Mouse (Mus musculus): ENCODE data around the gene Ficd. TPM values are rescaled to one million over a fixed set of nuclear protein-coding genes. Genes with fewer than 3 reads are reported as not detected.

Gene Ficd
- polyA plus RNA-seq, 1 experiment from 2014 or later, result 5.5 TPM

DNA sequence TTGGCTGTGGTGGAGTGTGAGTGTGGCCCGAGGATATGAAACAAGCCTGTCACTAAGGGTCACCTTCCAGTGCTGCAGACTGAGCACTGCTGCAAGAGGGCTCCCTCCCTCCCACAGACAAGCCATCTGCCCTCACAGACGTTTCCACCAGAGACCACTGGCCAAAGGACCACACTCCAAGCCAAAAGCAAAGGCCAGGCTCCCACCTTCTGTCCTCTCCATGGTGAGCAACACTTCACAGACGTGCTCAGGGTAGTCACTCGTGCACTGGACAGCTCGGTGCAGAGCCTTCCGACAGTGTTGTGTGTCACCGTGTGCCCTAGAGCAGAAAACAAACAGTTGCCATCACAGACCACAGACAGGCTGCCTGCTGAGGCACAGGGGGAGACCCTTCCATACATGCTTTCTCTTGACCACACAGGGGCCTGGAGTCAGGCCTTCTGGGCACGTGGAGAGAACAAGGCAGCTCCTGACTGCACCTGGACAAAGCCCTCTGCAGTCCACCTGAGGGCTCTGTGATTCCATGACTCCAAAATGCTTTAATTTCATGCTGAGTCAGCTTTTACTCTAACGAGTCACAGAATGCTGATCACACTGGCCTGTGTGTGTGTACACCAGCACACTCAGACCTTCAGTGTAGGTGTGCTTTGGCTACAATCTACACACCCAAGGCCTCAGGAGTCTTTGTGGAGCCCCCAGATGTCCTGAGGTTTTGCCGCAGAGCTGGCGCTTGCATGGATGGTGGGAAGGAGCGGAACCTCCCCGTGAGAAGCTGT, 13.1 kb downstream of the Ficd start:
- 94% methylated on average over 13 of the region's 13 CpGs for WGBS
- no peak for DNase-seq (ENCODE audit: low spot score)
- Histone ChIP-seq H3K4me2 (replicated peaks; ENCODE audit: low read depth) (no peak overlapping the region), H3K9ac (ENCODE audit: low read length) (no peak overlapping the region), H3K27me3 (ENCODE audit: control insufficient read depth, insufficient read depth, low read length) (no peaks in the 10 kb centered on the region), H3K4me1 (replicated peaks; ENCODE audit: control insufficient read depth, insufficient read depth) (no peaks in the 10 kb centered on the region), H3K27ac (replicated peaks) (no peak overlapping the region), H3K9me3 (ENCODE audit: control insufficient read depth, low read length) (no peaks in the 10 kb centered on the region), H3K4me3 (ENCODE audit: low read depth, low read length) (no peak overlapping the region), H3K36me3 (ENCODE audit: control insufficient read depth, insufficient read depth, low read length) (peaks cover 63% of the 10 kb centered on the region)
- no peak for TF ChIP-seq CTCF (IDR thresholded peaks at IDR 0.05; ENCODE audit: low read depth)
- TF ChIP-seq EP300 (optimal IDR thresholded peaks at IDR 0.05), result no peak
- no peak for ATAC-seq (ENCODE audit: low FRiP score, low TSS enrichment)

DNA sequence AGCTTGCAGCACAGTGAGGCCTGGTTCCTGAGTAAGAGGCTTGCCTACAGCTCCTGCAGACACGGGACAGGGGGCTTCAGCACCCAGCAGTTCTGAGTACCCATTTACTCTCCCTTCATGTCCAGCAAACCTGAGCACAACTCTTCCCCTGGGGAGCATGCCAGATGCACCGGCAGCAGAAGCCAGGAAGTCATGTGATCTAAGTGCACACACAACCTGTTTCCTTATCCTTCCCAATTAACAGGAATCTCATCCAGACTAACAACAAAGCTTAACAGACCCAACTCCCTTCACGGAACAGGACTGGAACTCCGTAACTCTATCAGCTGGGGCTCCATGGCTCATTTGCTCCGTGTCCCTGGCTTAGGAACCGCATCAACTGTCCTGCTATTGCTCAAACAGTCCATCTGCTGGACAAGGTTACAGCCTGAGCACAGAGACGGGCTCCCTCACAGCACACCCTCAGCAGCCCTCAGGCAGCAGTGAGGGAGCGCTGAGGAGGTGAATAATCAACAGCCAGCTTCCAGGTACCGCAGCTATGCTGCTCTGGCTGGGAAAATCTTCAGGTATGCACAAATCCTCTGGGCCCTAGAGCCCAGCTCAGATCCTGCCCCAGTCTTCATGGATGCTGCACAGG, 16.0 kb downstream of the Ficd start:
- WGBS, result 86% methylated on average over 9 of the region's 9 CpGs
- no peak for TF ChIP-seq CTCF (IDR thresholded peaks at IDR 0.05; ENCODE audit: low read depth)
- TF ChIP-seq EP300 (optimal IDR thresholded peaks at IDR 0.05), result no peak

DNA sequence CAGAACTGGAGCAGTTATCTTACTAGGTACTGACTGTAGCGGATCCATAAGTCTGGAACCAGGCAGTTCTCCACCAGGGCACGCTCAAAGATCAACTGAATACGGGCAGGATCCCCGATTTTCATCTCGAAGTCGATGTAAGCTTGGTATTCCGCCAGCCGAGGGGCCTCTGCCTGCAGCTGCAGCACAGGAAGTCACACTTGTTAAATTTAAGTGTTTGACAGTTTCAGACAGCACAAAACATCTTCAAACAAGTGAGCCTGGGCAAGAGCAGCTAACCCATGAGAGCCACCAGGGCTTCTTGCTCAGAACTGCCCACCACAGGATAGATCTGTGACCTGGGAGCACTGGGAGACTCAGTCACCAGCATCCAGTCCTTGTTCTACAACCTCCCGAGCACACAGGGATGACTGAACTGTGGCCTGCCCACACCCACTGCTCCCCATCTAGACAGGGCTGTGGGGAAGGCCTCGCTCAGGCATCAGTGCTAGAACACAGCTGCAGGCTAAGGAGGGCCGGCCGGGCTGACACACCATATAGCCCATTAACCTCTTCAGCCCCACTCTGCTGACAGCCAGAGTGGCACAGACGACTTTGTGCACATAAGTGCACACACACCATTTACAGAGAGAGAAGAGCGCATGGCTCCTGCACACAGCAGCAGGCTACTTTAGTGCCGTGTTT, 19.9 kb downstream of the Ficd start:
- Histone ChIP-seq H3K36me3 (ENCODE audit: control insufficient read depth, insufficient read depth, low read length) (peaks cover 40% of the 10 kb centered on the region), H3K9me3 (ENCODE audit: control insufficient read depth, low read length) (no peaks in the 10 kb centered on the region), H3K27ac (replicated peaks) (no peak overlapping the region), H3K4me1 (replicated peaks; ENCODE audit: control insufficient read depth, insufficient read depth) (no peaks in the 10 kb centered on the region), H3K27me3 (ENCODE audit: control insufficient read depth, insufficient read depth, low read length) (no peaks in the 10 kb centered on the region), H3K9ac (ENCODE audit: low read length) (no peak overlapping the region), H3K4me2 (replicated peaks; ENCODE audit: low read depth) (no peak overlapping the region), H3K4me3 (ENCODE audit: low read depth, low read length) (no peak overlapping the region)
- no peak for TF ChIP-seq CTCF (IDR thresholded peaks at IDR 0.05; ENCODE audit: low read depth)
- TF ChIP-seq EP300 (optimal IDR thresholded peaks at IDR 0.05), result no peak
- no peak for ATAC-seq (ENCODE audit: low FRiP score, low TSS enrichment)
- no peak for DNase-seq (ENCODE audit: low spot score)
- 87% methylated on average over 15 of the region's 15 CpGs for WGBS

More for the DNA sequence above, 16.0 kb downstream of the Ficd start:
- Histone ChIP-seq H3K4me1 (replicated peaks; ENCODE audit: control insufficient read depth, insufficient read depth) (no peaks in the 10 kb centered on the region), H3K9me3 (ENCODE audit: control insufficient read depth, low read length) (no peaks in the 10 kb centered on the region), H3K36me3 (ENCODE audit: control insufficient read depth, insufficient read depth, low read length) (peaks cover 49% of the 10 kb centered on the region), H3K4me3 (ENCODE audit: low read depth, low read length) (no peak overlapping the region), H3K27me3 (ENCODE audit: control insufficient read depth, insufficient read depth, low read length) (no peaks in the 10 kb centered on the region), H3K27ac (replicated peaks) (no peak overlapping the region), H3K4me2 (replicated peaks; ENCODE audit: low read depth) (no peak overlapping the region), H3K9ac (ENCODE audit: low read length) (no peak overlapping the region)
- ATAC-seq (ENCODE audit: low FRiP score, low TSS enrichment), result no peak
- DNase-seq (ENCODE audit: low spot score), result no peak

DNA sequence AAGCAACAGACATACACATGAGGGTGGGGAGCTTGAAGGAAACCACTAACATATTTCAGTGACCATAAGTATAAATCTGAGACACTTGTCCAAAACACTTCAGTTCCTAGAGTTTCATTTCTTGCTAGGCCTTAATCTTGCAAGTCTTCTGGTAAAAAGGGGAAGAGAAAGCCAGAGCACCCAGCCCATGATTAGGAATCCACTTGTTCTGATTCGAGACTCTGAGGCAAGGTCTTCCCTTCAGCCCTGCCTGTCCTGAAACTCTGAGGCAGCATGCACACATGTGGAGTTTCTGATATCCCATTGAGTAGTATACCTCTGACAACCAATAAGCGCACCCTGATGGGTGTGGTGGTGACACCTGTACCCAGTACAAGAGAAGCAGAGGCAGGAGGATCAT, 26.0 kb downstream of the Ficd start:
- H3K36me3 ChIP-seq (ENCODE audit: control insufficient read depth, insufficient read depth, low read length), result peaks cover 32% of the 10 kb centered on the region
- H3K27ac ChIP-seq (replicated peaks), result no peak overlapping the region
- ATAC-seq (ENCODE audit: low FRiP score, low TSS enrichment) (no peak), DNase-seq (ENCODE audit: low spot score) (no peak)
- no peaks in the 10 kb centered on the region for H3K4me1 ChIP-seq (replicated peaks; ENCODE audit: control insufficient read depth, insufficient read depth)
- WGBS, result 93% methylated on average over 2 of the region's 2 CpGs
- no peak for TF ChIP-seq CTCF (IDR thresholded peaks at IDR 0.05; ENCODE audit: low read depth)
- no peak for TF ChIP-seq EP300 (optimal IDR thresholded peaks at IDR 0.05)
- H3K9me3 ChIP-seq (ENCODE audit: control insufficient read depth, low read length), result no peaks in the 10 kb centered on the region
- no peak overlapping the region for H3K9ac ChIP-seq (ENCODE audit: low read length)
- H3K4me2 ChIP-seq (replicated peaks; ENCODE audit: low read depth), result no peak overlapping the region
- H3K27me3 ChIP-seq (ENCODE audit: control insufficient read depth, insufficient read depth, low read length), result no peaks in the 10 kb centered on the region
- no peak overlapping the region for H3K4me3 ChIP-seq (ENCODE audit: low read depth, low read length)

DNA sequence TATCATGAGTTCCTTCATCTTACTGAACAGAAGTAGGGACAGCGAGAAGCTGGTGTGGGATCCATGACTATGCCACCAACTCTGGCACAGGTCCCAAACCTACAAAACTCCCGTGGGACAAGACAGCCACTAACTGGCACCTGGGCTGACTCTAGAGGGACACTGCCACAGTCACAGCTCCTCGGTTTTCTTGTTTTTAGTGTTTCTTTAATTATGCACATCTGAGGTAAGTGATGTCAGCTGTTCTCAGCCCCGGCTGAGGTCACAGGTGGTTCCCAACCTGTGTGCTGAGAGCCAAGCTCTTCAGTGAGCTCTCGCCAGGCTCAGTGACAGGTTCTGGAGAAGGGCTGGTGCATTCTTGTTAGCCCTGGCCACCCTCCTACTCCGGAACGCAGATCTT, 28.8 kb downstream of the Ficd start:
- Histone ChIP-seq H3K27me3 (ENCODE audit: control insufficient read depth, insufficient read depth, low read length) (no peaks in the 10 kb centered on the region), H3K36me3 (ENCODE audit: control insufficient read depth, insufficient read depth, low read length) (peaks cover 18% of the 10 kb centered on the region), H3K9ac (ENCODE audit: low read length) (no peak overlapping the region), H3K4me2 (replicated peaks; ENCODE audit: low read depth) (no peak overlapping the region), H3K27ac (replicated peaks) (no peak overlapping the region), H3K9me3 (ENCODE audit: control insufficient read depth, low read length) (no peaks in the 10 kb centered on the region), H3K4me3 (ENCODE audit: low read depth, low read length) (no peak overlapping the region), H3K4me1 (replicated peaks; ENCODE audit: control insufficient read depth, insufficient read depth) (no peaks in the 10 kb centered on the region)
- TF ChIP-seq CTCF (IDR thresholded peaks at IDR 0.05; ENCODE audit: low read depth) (no peak), EP300 (optimal IDR thresholded peaks at IDR 0.05) (no peak)
- WGBS, result 88% methylated on average over 7 of the region's 7 CpGs
- ATAC-seq (ENCODE audit: low FRiP score, low TSS enrichment), result no peak
- no peak for DNase-seq (ENCODE audit: low spot score)
